Mouse (Mus musculus): ENCODE results near the gene Phc1.

DNA sequence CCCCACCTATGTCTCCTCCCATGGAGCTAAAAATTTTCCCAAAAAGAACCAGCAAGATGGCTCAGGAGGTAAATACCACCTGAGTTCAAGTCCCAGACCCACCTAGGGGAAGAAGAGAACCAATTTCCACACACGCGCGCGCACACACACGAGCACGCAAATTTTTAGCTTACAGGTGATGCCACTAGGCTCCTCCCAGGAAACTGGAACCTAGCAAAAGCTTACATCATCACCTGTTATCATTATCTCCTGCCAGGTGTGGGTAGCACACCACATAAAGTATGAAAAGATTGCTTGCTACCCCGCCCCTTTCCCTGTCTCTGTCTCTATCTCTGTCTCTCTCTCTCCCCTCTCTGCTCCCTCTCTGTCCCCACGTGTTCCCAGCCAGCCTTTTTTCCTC is 47.2 kb downstream of the Phc1 start:
- no peak for TF ChIP-seq CTCF (IDR thresholded peaks at IDR 0.05; ENCODE audit: extremely low read depth, insufficient read depth, insufficient read length, insufficient replicate concordance)
- TF ChIP-seq POLR2A (IDR thresholded peaks at IDR 0.05; ENCODE audit: low read depth, low read length) = no peak
